Mouse (Mus musculus): ENCODE results near the gene Gm28038.

DNA sequence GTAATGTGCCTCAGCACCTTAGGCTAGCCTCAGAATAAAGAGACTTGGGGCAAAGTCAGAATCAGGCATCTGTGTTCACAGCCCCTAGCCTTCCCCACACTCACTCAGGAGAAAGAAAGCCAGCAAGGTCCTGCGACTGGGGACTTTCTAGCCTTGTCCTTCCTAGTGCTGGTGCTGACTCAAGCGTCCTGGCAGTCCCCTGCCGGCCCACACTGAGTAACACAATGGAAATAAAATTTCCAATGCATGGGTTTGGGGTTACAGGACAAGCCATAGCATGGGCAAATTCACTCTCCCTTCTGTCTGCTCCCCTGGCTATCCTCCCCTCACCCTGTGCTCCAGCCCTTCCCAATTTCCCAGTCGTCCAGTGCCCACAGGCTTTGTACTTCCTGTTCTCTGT, 12.5 kb upstream of the Gm28038 start:
- no peak for TF ChIP-seq POLR2A (IDR thresholded peaks at IDR 0.05; ENCODE audit: insufficient read depth, low read depth, low read length)
- peak; percentile 20; the same call in 1 of the 2 replicates for TF ChIP-seq CTCF (IDR thresholded peaks at IDR 0.05)
